Mouse (Mus musculus) embryonic facial prominence, embryonic 15.5 days (tissue): ENCODE data around the gene Cstf1. TPM values are rescaled to one million over a fixed set of nuclear protein-coding genes. Genes with fewer than 3 reads are reported as not detected.

Experiments
- ATAC-seq: fragments of 200-750 bp; cut with Nextera tagmentation; 2 replicates; pipeline ENCODE4 v1.8.0; 2017; ENCODE audit warnings: low read depth, moderate TSS enrichment; ENCODE audit not compliant: insufficient number of reproducible peaks, low FRiP score, low TSS enrichment
- H3K27ac ChIP-seq: fragments of 300-500 bp; sonication (generic); replicated peaks from 2 replicates; pipeline ENCODE4 v1.5.1; 2015; ENCODE audit warnings: mild to moderate bottlenecking, inconsistent platforms
- H3K27me3 ChIP-seq: fragments of 300-500 bp; sonication (generic); 2 replicates; pipeline ENCODE4 v1.6.1; 2015; ENCODE audit warnings: inconsistent platforms
- H3K36me3 ChIP-seq: fragments of 300-500 bp; sonication (generic); 2 replicates; pipeline ENCODE4 v1.6.1; 2015; ENCODE audit warnings: mild to moderate bottlenecking, inconsistent platforms
- H3K4me1 ChIP-seq: fragments of 300-500 bp; sonication (generic); 2 replicates; pipeline ENCODE4 v1.6.1; 2015; ENCODE audit warnings: inconsistent platforms
- H3K4me2 ChIP-seq: fragments of 300-500 bp; sonication (generic); replicated peaks from 2 replicates; pipeline ENCODE4 v1.6.1; 2015; ENCODE audit warnings: mild to moderate bottlenecking, inconsistent platforms
- H3K4me3 ChIP-seq: fragments of 300-500 bp; sonication (generic); replicated peaks from 2 replicates; pipeline ENCODE4 v1.5.1; 2015; ENCODE audit warnings: mild to moderate bottlenecking, inconsistent platforms
- H3K9ac ChIP-seq: fragments of 300-500 bp; sonication (generic); 2 replicates; pipeline ENCODE4 v1.6.1; 2015; ENCODE audit warnings: inconsistent platforms
- H3K9me3 ChIP-seq: fragments of 300-500 bp; sonication (generic); replicated peaks from 2 replicates; pipeline ENCODE4 v1.6.1; 2016; ENCODE audit warnings: inconsistent platforms
- WGBS: fragments of 180-500 bp; shearing (Covaris S2); methylation state at CpG from one replicate; pipeline ENCODE4 v1.1.7; 2015; 5-methylcytosine and 5-hydroxymethylcytosine counted together
- polyA plus RNA-seq: library from polyadenylated mRNA; unstranded; fragments of >200 nt; fragmentation: Nextera tagmentation; extraction: Ambion mirVana; gene quantifications from 2 replicates; pipeline ENCODE4 v1.2.1, GENCODE M21; 2015

The Cstf1 gene
- polyA plus RNA-seq, 1 experiment from 2014 or later: 38.0 TPM

DNA sequence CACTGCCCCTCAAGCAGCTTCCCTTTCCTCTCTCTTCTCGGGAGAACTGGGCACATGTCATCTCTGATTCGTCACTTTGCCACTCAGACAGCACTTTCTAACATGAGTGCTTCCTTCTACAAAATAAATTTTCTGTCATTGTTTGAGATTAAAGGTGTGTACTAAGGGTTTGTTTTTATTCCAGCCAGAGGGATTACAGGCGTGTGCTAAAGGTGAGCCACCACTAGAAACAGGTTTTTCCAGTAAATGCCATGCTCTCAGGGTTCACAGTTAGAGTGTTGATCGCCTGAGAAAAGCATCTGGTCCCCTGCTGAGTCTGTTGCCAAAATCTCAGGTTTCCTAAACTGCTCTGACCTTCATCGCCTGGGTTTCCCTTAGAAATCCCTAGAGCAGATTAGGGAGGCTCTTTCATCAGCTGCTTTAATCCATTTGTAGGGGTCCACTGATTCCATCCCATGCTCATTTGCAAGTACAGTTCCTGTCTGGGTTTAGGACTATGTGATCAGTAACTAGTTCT lies 6.6 kb downstream of the Cstf1 start:
- peaks cover 89% of the 10 kb centered on the region for H3K36me3 ChIP-seq
- no peak overlapping the region for H3K27ac ChIP-seq
- H3K9ac ChIP-seq: no peak overlapping the region
- H3K27me3 ChIP-seq: no peaks in the 10 kb centered on the region
- no peak overlapping the region for H3K4me2 ChIP-seq
- ATAC-seq: no peak
- H3K4me3 ChIP-seq: no peak overlapping the region
- 52% methylated on average over 5 of the region's 5 CpGs for WGBS
- peaks cover 2% of the 10 kb centered on the region for H3K4me1 ChIP-seq
- H3K9me3 ChIP-seq: no peaks in the 10 kb centered on the region

GRCm38 (mm10) chr2:172378332-172378731 lies 7.9 kb downstream of the Cstf1 start:
- no peak for ATAC-seq
- H3K36me3 ChIP-seq: peaks cover 91% of the 10 kb centered on the region

GRCm38 (mm10) chr2:172380513-172380912 lies 10.0 kb downstream of the Cstf1 start:
- WGBS: 94% methylated on average over 17 of the region's 17 CpGs

More at GRCm38 (mm10) chr2:172378332-172378731, 7.9 kb downstream of the Cstf1 start:
- Histone ChIP-seq H3K27me3 (no peaks in the 10 kb centered on the region), H3K9ac (no peak overlapping the region), H3K9me3 (no peaks in the 10 kb centered on the region), H3K4me3 (no peak overlapping the region), H3K27ac (no peak overlapping the region), H3K4me1 (no peaks in the 10 kb centered on the region), H3K4me2 (no peak overlapping the region)
- 76% methylated on average over 7 of the region's 7 CpGs for WGBS

DNA sequence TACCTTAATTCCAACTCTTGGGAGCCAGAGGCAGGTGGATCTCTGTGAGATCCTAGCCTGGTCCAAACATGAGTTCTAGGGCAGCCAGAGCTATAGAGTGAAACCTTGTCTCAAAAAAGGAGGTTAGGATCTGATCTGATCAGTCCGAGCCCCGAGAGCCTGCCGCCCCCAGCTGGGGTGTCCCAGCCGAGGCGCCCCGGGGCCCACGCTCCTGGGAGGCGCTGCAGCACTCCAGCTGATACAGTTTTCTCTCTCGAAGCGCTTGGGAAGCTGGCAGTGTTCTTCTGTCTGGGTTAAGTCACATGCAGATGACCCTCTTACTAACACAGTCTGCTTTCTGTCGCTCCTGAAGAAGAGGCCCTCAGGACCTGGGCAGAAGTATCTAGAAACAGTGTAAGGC lies 10.9 kb downstream of the Cstf1 start:
- Histone ChIP-seq H3K4me3 (no peak overlapping the region), H3K9ac (no peak overlapping the region), H3K36me3 (peaks cover 61% of the 10 kb centered on the region), H3K27ac (no peak overlapping the region), H3K9me3 (no peaks in the 10 kb centered on the region), H3K4me1 (no peaks in the 10 kb centered on the region), H3K4me2 (no peak overlapping the region), H3K27me3 (no peaks in the 10 kb centered on the region)
- WGBS: 91% methylated on average over 11 of the region's 11 CpGs
- ATAC-seq: no peak

More at GRCm38 (mm10) chr2:172380513-172380912, 10.0 kb downstream of the Cstf1 start:
- Histone ChIP-seq H3K4me3 (no peak overlapping the region), H3K27ac (no peak overlapping the region), H3K27me3 (no peaks in the 10 kb centered on the region), H3K9ac (no peak overlapping the region), H3K4me1 (no peaks in the 10 kb centered on the region), H3K36me3 (peaks cover 70% of the 10 kb centered on the region), H3K4me2 (no peak overlapping the region), H3K9me3 (no peaks in the 10 kb centered on the region)
- no peak for ATAC-seq

- WGBS: 83% methylated on average over 12 of the region's 12 CpGs
- no peak overlapping the region for H3K27ac ChIP-seq
- H3K9ac ChIP-seq: no peak overlapping the region
- H3K36me3 ChIP-seq: peaks cover 58% of the 10 kb centered on the region
- H3K4me2 ChIP-seq: no peak overlapping the region
- no peaks in the 10 kb centered on the region for H3K27me3 ChIP-seq
- no peak overlapping the region for H3K4me3 ChIP-seq
- no peaks in the 10 kb centered on the region for H3K9me3 ChIP-seq
- no peaks in the 10 kb centered on the region for H3K4me1 ChIP-seq
- ATAC-seq: no peak
Measured at GRCm38 (mm10) chr2:172381898-172382297, 11.4 kb downstream of the Cstf1 start.

DNA sequence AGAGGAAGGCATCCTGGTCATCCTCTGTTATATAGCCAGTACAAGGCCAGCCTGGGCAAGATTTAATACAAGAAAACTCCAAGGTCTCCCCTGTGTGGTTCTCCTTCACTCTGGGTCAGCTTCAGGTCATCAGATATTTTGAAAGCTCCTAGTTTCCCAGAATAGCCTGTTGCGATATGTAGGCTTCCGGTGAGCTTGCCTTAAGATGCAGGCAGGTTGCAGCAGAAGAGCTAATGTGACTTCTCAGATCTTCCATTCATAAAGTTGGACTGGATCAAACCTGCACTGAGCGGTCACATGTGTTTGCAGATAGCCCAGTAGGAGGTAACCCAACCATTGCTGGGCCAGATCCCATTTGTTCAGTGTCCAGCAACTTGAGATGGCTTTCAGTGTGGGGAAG lies 14.2 kb downstream of the Cstf1 start:
- no peak overlapping the region for H3K9ac ChIP-seq
- H3K27me3 ChIP-seq: no peaks in the 10 kb centered on the region
- no peak overlapping the region for H3K4me3 ChIP-seq
- no peak overlapping the region for H3K27ac ChIP-seq
- 93% methylated on average over 3 of the region's 3 CpGs for WGBS
- ATAC-seq: no peak
- no peaks in the 10 kb centered on the region for H3K4me1 ChIP-seq
- H3K9me3 ChIP-seq: no peaks in the 10 kb centered on the region
- peaks cover 31% of the 10 kb centered on the region for H3K36me3 ChIP-seq
- no peak overlapping the region for H3K4me2 ChIP-seq

GRCm38 (mm10) chr2:172390341-172390740 lies 19.9 kb downstream of the Cstf1 start:
- 43% methylated on average over 6 of the region's 6 CpGs for WGBS
- Histone ChIP-seq H3K4me2 (no peak overlapping the region), H3K9ac (no peak overlapping the region), H3K4me1 (no peaks in the 10 kb centered on the region), H3K27me3 (no peaks in the 10 kb centered on the region), H3K4me3 (no peak overlapping the region), H3K36me3 (no peaks in the 10 kb centered on the region), H3K9me3 (no peaks in the 10 kb centered on the region), H3K27ac (no peak overlapping the region)
- no peak for ATAC-seq

GRCm38 (mm10) chr2:172392041-172392521 lies 21.6 kb downstream of the Cstf1 start:
- no peak overlapping the region for H3K4me3 ChIP-seq
- no peak overlapping the region for H3K27ac ChIP-seq
- no peak overlapping the region for H3K9ac ChIP-seq
- ATAC-seq: no peak
- 59% methylated on average over 10 of the region's 10 CpGs for WGBS
- no peaks in the 10 kb centered on the region for H3K9me3 ChIP-seq
- H3K27me3 ChIP-seq: no peaks in the 10 kb centered on the region
- no peaks in the 10 kb centered on the region for H3K4me1 ChIP-seq
- H3K36me3 ChIP-seq: no peaks in the 10 kb centered on the region
- no peak overlapping the region for H3K4me2 ChIP-seq

GRCm38 (mm10) chr2:172393391-172394051 lies 23.0 kb downstream of the Cstf1 start, which contains the start of gene Cass4:
TSS of gene Cass4 (plus strand) at chr2:172393794.
- Histone ChIP-seq H3K9ac (no peak within 1 kb of the TSS), H3K27ac (no peak within 1 kb of the TSS)
- ATAC-seq: no peak; the same call in 1 of the 2 replicates

GRCm38 (mm10) chr2:172394052-172394392 lies 23.5 kb downstream of the Cstf1 start:
- Histone ChIP-seq H3K9me3 (no peaks in the 10 kb centered on the region), H3K27me3 (no peaks in the 10 kb centered on the region), H3K4me2 (no peak overlapping the region), H3K9ac (no peak overlapping the region), H3K27ac (no peak overlapping the region), H3K4me3 (no peak overlapping the region), H3K4me1 (no peaks in the 10 kb centered on the region), H3K36me3 (no peaks in the 10 kb centered on the region)
- WGBS: 74% methylated on average over 2 of the region's 2 CpGs
- ATAC-seq: no peak

More at GRCm38 (mm10) chr2:172393391-172394051, 23.0 kb downstream of the Cstf1 start, which contains the start of gene Cass4:
- Histone ChIP-seq H3K4me2 (no peak within 1 kb of the TSS), H3K4me1 (no peaks in the 10 kb centered on the region), H3K9me3 (no peaks in the 10 kb centered on the region), H3K36me3 (no peaks in the 10 kb centered on the region), H3K4me3 (no peak within 1 kb of the TSS), H3K27me3 (no peaks in the 10 kb centered on the region)
- WGBS: 40% methylated on average over 13 of the region's 13 CpGs

- no peaks in the 10 kb centered on the region for H3K9me3 ChIP-seq
- WGBS: 78% methylated on average over 4 of the region's 4 CpGs
- no peaks in the 10 kb centered on the region for H3K27me3 ChIP-seq
- H3K27ac ChIP-seq: no peak overlapping the region
- H3K4me3 ChIP-seq: no peak overlapping the region
- no peak overlapping the region for H3K9ac ChIP-seq
- H3K36me3 ChIP-seq: no peaks in the 10 kb centered on the region
- ATAC-seq: no peak
- no peak overlapping the region for H3K4me2 ChIP-seq
- no peaks in the 10 kb centered on the region for H3K4me1 ChIP-seq
Measured at GRCm38 (mm10) chr2:172394671-172395070, 24.2 kb downstream of the Cstf1 start.

DNA sequence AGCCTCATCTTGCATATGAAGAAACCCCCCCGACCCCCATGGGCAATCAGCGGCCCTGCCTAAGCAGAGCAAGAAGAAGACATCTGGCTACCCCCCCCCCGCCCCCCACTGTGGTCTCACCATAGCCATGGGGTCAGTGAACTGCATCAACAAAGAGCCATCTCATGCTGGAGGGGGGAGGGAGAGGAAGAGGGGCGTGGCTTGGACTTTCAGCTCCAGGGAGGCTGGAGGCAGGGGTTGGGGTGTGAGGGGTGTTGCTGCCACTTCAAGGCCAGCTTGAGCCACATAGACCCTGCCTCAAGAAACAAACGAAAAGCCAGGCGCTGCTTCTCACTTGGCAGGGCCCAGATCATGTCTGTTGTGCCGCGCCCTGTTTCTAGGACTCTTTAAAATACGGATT lies 25.5 kb downstream of the Cstf1 start:
- no peaks in the 10 kb centered on the region for H3K9me3 ChIP-seq
- WGBS: 40% methylated on average over 9 of the region's 9 CpGs
- no peaks in the 10 kb centered on the region for H3K36me3 ChIP-seq
- ATAC-seq: no peak
- H3K4me3 ChIP-seq: no peak overlapping the region
- no peaks in the 10 kb centered on the region for H3K4me1 ChIP-seq
- no peak overlapping the region for H3K27ac ChIP-seq
- H3K27me3 ChIP-seq: no peaks in the 10 kb centered on the region
- H3K4me2 ChIP-seq: no peak overlapping the region
- no peak overlapping the region for H3K9ac ChIP-seq
